Mouse (Mus musculus) megakaryocyte-erythroid progenitor cell, adult 5-6 weeks (primary cell): ENCODE results near the gene Oard1. TPM values are rescaled to one million over a fixed set of nuclear protein-coding genes. Genes with fewer than 3 reads are reported as not detected.
A peak's percentile ranks its signal among the peaks of the same experiment; 100 is the strongest.

Source experiments
- ATAC-seq: replicated peaks from 2 replicates; pipeline ENCODE4 v1.8.0; 2016; ENCODE audit warnings: mild to moderate bottlenecking, inconsistent platforms; ENCODE audit not compliant: severe bottlenecking, poor library complexity, low FRiP score, low TSS enrichment
- total RNA-seq, 2 experiments: library from RNA; stranded (forward) in 1 of 2; stranded (reverse) in 1 of 2; fragments of 200-1000, 215-1000 nt in 1 of 2; fragments of >200 nt in 1 of 2; fragmentation: Nextera tagmentation in 1 of 2; gene quantifications; 2 replicates each; pipeline ENCODE4 v1.2.3; 2014 to 2017

The Oard1 gene
- total RNA-seq, 2 experiments from 2014 or later, result 56.0 to 76.9 TPM

DNA sequence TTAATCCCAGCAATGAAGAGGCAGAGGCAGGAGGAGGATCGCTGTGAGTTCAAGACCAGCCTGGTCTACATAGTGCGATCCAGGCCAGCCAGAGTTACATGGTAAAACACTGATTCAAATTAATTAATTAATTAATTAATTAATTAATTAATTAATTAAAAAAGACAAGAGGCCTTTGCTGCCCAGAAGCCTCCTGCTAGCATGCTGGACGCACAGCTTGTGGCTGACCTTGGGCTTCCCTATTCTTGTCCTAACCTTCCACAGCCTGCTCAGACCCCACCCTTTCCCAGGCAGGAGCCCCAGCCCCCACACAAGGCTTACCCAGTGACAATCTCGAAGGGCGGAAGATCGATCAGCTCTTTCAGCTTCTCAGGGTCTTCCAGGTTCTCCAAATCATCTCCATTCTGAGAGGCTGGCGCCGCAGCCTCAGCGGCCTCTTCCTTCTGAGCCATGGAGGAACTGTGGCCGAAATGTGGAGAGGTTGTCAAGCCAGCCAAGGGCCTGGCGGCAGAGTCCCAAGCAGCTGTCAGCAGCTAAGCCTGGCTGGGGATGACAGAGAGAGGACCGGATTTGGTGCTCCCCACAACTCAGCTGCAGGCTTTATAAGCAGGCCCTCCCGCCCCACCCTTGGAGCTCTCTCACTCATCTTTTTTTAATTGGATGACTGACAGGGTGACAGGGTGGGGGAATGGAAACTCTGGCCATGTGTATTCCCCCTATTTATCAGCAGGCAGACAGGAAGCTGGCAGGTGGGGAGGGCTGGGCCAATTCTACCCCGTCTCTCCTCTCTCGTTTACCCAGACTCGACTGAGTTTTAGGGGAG lies 22.6 kb downstream of the Oard1 start, which contains the start of gene Apobec2:
Gene Apobec2, minus strand, starts transcription at position 773 of the 823 bp plus-strand sequence.
- peak; percentile 51 for ATAC-seq

DNA sequence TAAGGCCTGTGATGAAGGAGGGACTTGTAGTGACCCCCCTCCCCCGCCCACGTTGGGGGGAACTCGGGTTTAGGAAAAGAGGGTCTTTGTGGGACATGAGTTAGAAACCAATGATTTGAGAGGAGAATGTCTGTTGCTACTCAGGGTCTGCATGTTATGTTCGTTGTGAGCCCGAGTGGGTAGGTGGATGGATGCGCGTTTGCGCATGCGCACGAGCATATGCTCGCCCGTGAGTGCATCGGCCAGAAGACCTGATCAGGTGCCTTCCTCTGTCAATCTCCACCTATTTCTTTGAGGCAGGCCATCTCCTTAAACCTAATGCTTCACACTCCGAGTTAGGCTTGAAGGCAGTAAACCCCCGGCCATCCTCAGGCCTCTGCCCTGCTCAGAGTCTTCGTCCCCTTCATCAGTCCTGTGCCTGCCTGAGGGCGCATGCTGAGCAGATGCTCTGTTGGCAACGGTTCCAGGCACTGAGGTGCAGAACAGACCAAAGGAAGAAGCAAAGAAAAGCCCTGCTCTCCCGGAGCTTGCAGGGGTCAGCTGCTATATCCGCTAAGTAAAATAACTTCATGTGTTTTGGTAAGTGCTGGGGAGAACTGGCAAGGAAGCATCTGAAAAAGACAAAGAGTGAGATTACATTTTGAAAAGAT lies 23.3 kb downstream of the Oard1 start:
- no peak for ATAC-seq

DNA sequence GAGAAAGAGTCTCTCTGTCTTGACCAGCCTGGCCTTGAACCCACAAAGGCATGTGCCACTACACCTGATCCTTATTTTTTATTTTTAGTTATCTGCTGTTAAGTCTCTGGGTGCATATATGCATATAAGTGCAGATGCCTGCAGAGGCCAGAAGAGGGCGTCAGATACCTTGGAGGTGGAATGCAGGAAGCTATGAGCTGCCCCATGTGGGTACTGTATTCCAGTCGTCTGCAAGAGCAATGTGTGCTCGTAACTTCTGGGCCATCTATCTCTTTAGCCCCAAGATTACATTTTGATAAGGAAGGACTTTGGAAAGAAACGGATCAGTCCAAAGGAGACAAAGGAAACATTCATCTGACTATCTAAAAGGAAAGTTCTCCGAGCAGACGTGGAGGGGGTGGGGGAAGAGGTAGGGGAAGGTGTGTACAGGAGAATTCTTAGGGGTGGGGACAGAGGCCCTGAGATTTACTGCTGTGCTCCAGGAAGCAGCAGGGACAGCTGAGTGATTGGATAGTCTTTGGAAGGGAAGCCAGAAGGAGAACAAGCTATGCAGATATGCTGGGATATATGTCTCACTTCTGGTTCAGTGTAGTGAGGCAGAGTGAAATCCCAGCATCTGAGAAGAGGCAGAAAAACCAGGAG lies 24.0 kb downstream of the Oard1 start:
- no peak for ATAC-seq

DNA sequence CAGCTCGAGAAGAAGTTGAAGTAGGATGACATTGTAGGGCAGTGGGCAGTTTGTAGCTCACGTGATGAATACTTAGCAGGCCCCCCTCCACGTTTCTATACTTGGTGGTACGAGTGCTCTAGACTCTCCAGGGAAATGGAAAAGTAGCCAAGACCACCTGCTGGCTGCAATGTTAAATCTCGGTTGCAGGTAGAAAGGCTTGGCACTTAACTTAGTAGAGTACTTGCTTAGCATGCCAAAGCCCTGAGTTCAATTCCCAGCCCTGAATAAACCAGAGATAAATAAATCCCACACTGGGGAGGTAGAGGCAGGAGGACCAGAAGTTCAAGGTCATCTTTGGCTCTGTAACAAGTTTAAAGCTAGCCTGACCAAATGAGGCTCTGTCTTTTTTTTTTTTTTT lies 24.7 kb downstream of the Oard1 start:
- no peak for ATAC-seq

DNA sequence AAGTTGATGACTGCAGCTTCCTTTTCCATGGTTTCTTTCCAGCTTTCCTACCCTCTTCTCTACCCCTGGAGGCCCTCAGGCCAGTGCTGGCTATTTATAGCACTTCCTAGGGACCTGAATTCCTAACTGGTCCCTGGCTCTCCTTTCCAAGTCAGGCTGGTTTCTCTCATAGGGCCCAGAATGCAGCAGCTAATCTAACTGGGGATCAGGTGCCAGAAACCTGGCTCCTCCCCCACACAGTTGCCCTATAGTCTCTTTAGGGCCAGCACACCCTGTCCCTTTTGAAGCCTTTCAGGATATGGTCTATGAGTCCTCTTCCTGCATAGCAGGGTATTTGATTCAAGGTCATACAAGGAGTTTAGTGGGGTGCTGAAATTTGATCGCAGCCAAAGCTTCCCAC lies 26.7 kb downstream of the Oard1 start:
- ATAC-seq, result no peak

DNA sequence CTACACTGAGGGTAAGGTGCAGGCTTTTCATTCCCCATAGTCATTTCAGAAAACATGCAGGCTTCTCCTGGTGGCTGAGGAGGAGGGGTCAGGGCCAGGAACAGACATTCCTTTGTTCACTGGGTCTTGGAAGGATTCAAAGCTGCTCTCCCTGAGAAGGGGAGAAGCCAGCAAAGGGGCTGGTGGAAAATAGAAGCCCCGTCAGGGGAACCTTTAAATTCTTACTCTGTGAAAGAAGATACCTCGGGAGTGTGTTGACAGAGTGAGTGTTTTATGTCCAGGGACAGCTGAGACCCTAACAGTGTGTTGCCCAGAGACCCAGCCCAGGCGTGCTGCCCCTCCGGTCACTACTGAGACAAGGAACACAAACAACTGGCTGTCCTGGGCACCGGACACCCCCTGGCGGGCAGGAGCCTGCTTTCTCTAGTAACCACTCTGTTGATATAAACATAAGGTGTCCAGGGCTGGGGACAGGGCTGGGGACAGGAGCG lies 27.7 kb downstream of the Oard1 start:
- ATAC-seq, result no peak

DNA sequence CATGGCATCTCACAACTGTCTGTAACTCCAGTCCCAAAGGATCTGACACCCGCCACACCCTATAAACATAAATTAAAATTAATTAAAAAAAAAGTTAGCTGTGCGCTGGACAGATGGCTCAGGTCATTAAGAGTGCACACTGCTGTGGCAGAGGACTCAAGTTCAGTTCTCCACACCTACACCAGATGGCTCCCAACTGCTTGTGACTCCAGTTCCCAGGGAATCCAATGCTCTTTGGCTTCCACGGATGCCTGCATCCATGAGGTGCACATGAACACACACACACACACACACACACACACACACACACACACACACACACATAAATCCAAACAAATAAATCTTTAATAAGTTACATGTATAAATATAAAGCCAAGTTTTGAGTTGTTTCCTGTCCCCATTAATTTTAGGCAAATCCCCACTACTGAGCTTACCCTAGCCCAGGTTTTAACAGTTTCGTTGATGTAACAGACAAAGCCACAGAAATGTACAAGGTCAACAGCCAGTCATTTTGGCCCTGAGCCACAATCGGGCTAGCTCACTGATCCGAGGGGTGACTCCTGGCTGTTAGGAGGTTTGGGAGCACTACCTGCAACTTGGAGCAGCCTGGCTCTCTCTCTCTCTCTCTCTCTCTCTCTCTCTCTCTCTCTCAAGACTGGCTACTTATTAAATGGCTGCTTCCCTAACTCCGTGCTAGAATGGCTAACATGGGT lies 33.1 kb downstream of the Oard1 start:
- ATAC-seq, result no peak

DNA sequence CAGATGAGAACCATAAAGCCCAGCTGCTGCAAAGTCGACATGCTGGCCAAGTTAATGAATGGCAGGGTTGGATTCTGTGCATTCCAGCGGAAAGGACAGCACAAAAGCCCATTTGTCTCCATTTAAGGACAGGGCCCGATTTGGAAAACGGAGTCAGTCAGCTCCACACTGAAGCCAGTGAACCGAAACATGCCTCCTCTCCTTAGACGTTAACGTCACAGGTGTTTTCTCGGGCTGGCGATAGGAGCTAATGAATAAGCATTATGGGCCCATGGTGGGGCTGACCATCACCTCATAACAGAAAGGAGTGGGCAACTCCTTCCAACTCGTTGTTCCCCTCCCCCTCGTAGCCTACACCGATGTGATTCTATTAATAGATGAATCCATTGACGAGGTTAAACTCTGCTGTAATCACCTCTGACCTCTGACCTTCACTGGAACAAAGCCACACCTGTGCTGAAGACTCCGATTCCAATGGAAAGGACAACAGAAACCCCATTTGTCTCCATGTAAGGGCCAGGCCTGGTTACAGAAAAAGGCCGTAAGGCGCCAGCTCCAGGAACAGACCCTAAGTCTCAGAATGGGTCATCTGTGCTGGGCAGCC lies 33.8 kb downstream of the Oard1 start:
- ATAC-seq, result no peak

DNA sequence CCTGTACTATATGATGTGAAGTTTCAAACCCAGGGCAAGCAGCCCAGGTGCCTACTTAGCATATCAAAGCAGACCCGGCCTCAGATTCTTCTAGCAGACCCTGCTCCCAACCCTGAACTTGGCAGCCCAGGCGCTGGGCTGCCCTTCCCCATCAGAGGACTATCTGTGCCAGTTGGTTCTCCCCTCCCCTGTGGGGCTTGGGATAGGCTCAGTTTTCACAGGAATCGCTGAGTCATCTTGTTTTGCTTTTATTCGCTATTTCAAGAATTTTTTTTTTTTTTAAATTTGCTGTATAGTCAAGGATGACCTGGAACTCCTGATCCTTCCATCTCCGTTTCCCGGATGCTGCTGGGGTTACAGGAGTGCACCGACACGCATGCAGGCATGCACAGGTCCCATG lies 37.9 kb downstream of the Oard1 start:
- 0 out of 2 replicates have a peak, but pooled peaks have one; percentile 9 for ATAC-seq

DNA sequence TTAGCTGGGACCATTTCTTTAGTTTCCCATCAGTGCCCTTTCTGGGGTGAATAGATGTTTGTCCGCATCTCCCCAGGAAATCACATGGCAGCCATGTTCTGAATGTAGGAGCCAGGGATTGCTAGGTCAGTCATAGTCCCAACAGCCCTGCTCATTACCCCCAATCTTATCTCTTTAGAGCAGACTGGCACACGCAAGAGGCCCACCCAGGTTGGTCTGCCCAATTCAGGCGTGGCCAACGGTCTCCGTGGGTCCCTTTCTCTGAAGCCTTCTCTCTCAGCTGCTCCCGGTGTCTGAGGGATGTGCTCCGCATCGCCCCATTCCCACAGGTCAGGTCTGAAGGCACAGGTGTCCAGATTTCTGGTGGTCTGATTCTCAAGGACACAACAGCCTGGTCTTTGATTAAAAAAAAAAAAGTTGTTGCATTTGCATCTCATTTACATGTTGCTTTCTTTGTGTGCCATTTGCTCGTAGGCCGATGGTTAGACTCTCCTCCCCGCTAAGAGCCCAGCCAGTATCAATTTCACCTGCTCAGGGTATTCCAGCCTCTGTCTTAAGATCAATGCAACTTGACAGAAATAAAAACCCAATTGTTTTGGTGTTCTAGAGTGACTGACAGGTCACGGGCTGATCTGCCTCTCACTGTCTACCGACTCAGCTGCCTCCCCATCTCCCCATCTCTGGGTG lies 41.0 kb downstream of the Oard1 start:
- ATAC-seq, result peak; percentile 78

DNA sequence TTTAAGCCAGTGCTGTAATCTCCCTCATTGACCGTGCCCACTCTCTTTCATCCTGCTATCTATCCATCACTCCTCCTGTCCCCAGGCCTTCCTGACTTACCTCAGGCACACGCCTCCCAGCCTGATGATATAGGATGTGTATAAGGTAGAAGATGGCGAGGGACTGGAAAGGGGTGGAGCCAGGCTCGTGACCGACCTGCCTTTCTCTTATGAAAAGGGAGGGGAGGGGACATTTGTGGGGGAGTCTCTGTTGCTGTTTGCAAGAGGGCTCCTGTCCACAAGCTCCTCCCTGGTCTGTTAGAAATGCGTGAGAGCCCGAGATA lies 41.5 kb downstream of the Oard1 start, which contains the start of gene Tspo2:
Gene Tspo2, minus strand, starts transcription at position 170 of the 323 bp plus-strand sequence.
- peak; percentile 82 for ATAC-seq

DNA sequence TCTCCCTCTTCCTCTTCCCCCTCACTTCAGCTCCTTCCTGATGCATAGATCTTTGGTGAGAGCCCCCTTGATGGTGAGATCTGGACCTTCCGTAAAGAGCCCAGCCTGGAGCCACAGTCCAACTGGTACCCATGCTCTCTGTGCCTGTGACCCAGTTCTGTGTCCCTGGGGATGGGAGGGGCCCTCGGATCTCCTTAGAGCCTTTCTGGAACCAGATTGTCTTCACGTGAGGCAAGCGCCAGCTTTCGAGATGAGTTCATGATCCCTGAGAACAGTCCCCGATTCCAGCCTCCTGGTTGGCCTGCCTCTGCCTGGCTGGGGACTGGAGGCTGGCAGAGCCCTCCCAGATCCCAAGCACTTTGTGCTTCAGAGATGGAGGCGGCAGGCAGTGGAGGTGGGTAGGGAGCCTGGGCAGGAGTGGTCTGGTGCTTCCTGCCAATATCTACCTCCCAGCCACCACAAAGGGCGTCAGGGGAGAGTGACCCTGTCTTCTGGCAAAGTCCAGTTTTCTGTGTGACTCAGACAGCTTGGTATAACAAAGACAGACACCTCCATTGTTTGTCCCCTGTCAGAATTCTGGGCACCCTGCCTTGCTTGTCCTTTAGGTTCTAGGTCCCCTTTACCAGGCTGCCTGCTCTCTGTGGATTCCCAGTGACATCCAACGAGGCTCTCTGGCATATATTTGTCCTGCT lies 42.1 kb downstream of the Oard1 start:
- ATAC-seq, result peak; percentile 9

DNA sequence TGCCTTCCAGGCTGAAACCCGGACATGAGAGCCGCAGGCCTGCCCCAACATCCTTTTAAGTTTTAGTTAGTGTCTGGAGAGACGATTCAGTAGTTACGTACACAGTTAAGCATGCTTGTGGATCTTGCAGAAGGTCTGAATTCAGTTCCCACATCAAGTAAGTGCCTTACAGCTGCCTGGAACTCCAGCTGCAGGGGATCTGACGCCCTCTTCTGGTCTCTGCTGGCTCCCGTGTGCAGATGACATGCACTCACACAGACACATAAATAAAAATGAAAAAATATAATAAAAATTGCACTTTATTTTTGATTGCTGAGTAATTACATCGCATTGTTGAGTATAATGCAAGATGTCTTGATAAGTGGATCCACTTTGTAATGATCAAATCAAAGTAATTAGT lies 43.7 kb downstream of the Oard1 start:
- no peak for ATAC-seq

DNA sequence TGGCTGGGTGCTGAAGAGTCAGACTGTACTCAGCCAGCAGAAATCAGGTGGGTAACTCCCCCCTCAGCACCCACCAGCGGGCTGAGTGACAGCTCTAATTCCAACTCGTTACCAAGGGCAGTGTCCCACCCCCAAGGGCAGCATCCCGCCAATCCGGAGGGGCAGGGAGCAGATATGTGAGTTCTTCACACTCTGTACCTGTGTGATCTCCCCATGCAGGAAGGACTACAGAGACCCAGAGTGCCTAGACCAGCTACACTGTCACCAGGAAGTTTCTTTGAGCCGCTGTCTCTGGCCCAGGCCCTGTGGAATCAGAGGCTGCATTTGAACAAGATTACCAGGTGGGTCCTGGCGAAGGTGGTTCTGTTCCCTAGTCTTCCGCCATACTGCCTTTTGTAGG lies 44.4 kb downstream of the Oard1 start:
- no peak for ATAC-seq

DNA sequence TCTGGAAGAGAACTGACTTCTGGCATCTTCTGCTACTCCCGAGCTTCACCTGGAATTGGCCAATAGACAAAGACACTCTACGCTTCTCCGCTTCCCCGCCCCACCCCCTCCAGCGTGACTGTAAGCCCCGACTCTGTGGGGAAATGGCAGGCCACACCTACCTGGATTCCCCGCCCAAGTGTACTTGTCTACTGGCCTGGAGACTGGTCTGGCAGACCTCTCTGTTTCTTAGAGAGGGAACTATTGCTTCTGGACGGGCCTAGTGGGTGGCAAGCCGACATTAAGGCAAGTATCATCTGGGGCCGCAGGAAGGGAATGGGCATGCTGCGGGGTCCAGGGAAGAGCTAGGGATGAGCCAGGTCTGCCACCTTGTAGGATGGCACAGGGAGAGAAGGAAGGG lies 44.9 kb downstream of the Oard1 start, which contains the start of gene Unc5cl:
Gene Unc5cl, plus strand, starts transcription at position 214 of the 400 bp plus-strand sequence.
- no peak for ATAC-seq

DNA sequence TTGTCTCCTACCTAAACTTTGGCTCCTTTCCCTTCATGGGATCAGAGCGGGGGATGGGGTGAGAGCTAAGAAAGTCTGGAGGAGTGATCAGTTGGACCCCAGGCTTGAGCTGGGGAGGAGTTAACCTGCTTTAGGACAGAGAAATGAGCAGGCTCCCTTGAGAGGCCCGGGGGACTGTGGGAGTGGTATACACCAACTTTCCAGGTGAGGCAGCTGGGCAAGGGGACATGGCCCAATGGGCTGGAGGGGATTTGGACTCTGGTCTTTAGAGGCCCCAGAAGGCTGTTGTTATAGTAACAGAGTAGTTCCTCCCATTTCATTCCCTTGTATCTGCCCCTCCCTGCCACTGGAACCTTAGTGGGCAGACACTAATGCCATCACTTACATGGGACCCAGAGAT lies 46.1 kb downstream of the Oard1 start:
- no peak for ATAC-seq

DNA sequence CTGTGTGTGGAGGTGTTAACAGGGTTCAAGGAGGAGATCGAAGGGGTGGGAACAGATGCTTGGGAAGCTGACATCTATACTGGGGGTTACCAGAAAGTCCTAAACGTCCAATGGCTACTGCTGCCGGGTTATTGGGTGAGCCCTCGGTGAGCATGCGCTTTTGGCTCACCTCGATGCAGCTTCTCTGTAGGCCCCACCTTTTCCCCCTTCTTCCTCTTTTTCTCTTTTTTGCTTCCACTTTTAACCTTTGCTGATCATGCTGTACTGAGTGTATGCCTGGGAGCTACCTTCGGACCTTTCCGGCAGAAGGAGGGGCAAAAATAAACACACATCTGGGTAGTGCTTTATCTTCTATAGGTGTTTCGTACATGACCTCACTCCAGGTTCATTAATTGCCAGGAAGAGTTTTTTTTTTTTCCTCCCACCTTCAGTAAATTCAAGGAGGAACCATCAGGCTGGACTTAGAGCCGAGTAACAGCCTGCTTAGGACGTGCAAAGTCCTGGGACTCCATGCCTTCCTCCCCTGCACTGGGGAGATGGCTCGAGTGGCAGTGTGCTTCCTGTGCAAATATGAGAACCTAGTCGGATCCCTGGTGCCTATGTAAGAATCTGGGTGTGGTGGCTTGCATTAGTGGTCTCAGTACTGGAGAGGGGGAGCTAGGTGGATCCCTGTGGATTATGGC lies 48.3 kb downstream of the Oard1 start:
- ATAC-seq, result no peak

DNA sequence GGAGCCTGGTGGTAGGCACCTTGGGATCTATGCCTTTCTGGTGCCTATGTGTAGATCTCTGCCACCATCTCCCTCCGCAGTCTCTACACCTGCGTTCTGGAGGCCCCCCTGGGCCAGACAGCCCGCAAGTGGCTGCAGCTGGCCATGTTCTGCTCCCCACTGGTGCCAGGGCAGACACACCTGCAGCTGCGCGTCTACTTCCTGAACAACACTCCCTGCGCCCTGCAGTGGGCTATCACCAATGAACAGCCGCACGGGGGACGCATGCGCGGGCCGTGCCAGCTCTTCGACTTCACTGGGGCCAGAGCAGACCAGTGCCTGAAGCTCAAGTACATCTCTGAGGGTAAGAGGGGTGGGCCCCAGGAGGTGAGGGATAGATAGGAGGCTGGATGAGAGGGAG lies 52.3 kb downstream of the Oard1 start:
- ATAC-seq, result peak; percentile 80
